Mouse (Mus musculus): ENCODE measurements around the gene Col4a1. TPM values are rescaled to one million over a fixed set of nuclear protein-coding genes. Genes with fewer than 3 reads are reported as not detected.

The Col4a1 gene
- polyA plus RNA-seq, 1 experiment from 2014 or later = 143 TPM

DNA sequence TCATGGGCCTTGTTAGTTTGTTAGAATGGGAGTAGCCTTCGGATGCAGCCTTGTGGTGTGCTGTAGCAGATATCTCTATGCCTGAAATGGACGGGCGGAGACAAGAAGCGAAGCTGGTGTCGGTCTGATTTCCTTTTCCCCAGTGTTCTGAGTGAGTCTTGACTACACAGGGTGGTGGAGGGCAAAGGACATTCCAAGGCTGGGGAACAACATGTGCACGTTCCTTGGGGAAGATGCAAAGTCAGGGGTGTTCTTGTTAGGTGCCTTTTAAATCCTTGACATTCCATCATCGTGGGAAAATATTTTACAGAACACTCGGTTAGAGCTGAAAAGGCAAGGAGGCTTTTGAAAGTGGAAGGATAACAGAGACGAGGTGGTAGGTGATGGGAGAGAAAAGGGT is 31.8 kb upstream of the Col4a1 start:
- Histone ChIP-seq H3K27me3 (ENCODE audit: insufficient read depth, poor library complexity, severe bottlenecking) (no peaks in the 10 kb centered on the region), H3K4me1 (peaks cover 83% of the 10 kb centered on the region), H3K9me3 (no peaks in the 10 kb centered on the region), H3K4me3 (no peak overlapping the region), H3K36me3 (peaks cover 8% of the 10 kb centered on the region; the same call in 1 of the 2 replicates), H3K27ac (no peak overlapping the region)
- 60% methylated on average over 9 of the region's 9 CpGs for WGBS
- no peak for DNase-seq (ENCODE audit: low spot score)

DNA sequence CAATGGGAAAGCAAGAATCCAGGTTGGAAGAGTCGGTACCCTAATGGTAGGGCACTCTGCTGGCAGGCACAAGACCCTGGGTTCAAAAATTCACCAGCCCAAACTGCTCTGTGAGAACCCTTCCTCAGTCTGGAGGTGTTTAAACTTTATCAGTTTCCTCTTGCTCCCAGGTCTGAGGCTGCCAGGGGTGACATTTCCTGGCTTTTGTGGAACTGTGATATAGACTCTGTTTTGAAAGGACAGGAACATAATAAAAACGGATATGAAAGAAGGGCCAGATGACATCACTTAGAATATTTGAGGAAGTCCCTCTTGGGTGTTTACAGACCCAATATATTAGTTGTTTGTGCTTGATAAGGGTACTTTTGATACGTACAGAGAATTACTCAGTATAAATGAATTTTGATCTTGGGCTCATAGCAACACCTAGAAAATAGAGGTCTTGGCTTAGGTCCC is 28.5 kb upstream of the Col4a1 start:
- no peak for DNase-seq (ENCODE audit: low spot score)
- H3K27ac ChIP-seq = peak overlapping the region; percentile 72
- 68% methylated on average over 3 of the region's 3 CpGs for WGBS
- H3K4me1 ChIP-seq = peaks cover 80% of the 10 kb centered on the region
- H3K4me3 ChIP-seq = no peak overlapping the region
- no peaks in the 10 kb centered on the region for H3K27me3 ChIP-seq (ENCODE audit: insufficient read depth, poor library complexity, severe bottlenecking)
- peaks cover 8% of the 10 kb centered on the region; the same call in 1 of the 2 replicates for H3K36me3 ChIP-seq
- H3K9me3 ChIP-seq = no peaks in the 10 kb centered on the region

DNA sequence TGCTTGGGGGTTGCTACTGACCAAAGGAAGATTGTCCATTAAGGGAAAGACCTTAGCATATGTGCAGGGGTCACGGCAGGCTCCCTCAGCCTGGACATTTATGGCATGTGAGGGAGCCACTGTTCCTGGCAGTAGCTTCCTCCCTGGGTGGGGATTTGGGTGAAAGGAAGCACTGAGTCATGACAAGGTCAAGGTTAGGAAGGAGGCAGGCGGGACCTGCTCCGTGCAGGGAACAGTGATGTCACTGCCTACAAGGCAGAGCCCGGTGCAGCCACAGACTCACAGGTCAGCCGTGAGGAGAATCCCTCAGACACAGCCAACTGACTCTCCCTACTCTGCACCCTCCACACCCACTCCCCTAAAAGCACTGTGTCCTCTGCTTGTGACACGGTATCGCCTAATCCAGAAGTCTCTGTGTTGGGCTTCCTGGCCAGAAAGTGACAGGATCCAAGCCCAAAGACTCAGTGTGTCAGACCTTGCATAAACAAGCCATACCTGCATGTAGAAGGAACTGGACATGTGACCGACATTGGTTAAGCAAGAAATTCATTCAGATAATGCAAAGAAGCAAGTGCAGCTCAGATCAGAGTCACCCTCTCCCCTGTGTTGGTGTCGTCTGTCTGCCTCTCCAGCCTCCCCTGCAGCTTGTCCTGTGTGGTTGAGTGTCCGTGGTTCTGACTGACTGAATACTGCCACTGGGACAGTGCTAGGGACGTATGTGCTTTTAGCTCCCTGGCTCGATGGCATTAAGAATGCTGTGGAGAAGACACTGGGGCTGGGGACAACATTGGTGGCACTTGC is 27.9 kb upstream of the Col4a1 start:
- Histone ChIP-seq H3K36me3 (0 out of 2 replicates have a peak, but pooled peaks cover 7% of the 10 kb centered on the region), H3K4me1 (peaks cover 85% of the 10 kb centered on the region), H3K27ac (peak overlapping the region; percentile 72), H3K4me3 (no peak overlapping the region), H3K9me3 (no peaks in the 10 kb centered on the region), H3K27me3 (ENCODE audit: insufficient read depth, poor library complexity, severe bottlenecking) (no peaks in the 10 kb centered on the region)
- WGBS = 45% methylated on average over 12 of the region's 12 CpGs
- no peak for DNase-seq (ENCODE audit: low spot score)

DNA sequence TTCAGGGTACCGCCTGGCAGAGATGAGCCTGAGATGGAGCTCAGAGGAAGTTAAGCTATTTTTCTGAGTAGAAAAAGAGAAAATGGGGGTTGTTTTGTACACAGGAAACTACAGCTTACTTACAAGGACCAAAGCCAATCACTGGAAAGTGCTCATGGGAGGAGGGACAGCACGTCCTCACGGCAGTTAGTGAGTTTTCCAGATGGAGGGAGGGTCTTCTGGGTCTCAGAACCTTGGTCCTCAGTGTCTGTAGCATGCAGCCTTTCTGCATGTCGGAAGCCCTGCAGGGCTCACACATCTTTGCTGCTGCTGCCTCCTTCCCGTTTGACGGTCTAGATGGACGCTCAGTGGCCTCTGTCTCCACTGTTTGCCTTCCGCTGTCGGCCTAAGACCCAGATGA is 25.9 kb upstream of the Col4a1 start:
- H3K4me1 ChIP-seq = peaks cover 90% of the 10 kb centered on the region
- H3K4me3 ChIP-seq = no peak overlapping the region
- H3K27me3 ChIP-seq (ENCODE audit: insufficient read depth, poor library complexity, severe bottlenecking) = no peaks in the 10 kb centered on the region
- no peak for DNase-seq (ENCODE audit: low spot score)
- H3K36me3 ChIP-seq = 0 out of 2 replicates have a peak, but pooled peaks cover 2% of the 10 kb centered on the region
- 0 out of 2 replicates have a peak overlapping the region, but pooled peaks have one; percentile 5 for H3K27ac ChIP-seq
- 81% methylated on average over 9 of the region's 9 CpGs for WGBS
- no peaks in the 10 kb centered on the region for H3K9me3 ChIP-seq

DNA sequence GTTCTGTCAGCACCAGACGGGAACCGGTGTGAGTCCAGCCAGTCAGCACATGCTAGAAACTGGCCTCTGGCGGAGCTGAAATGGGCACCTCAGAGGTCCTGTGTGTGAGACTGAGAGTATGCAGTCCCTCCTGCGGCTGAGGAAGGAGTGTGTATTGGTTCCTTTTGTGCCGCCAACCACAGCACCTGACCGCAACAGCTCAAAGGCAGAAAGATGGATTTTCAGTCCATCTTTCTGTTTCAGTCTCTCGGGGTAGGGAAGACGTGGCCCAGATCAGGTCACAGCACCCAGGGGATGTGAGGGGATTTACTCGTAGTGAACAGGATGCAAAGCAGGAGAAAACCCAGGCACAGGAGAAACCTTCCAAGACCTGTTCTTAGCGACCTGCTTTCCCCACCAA is 25.0 kb upstream of the Col4a1 start:
- H3K4me1 ChIP-seq = peaks cover 89% of the 10 kb centered on the region
- 0 out of 2 replicates have a peak, but pooled peaks cover 2% of the 10 kb centered on the region for H3K36me3 ChIP-seq
- DNase-seq (ENCODE audit: low spot score) = no peak
- H3K9me3 ChIP-seq = no peaks in the 10 kb centered on the region
- H3K4me3 ChIP-seq = no peak overlapping the region
- no peaks in the 10 kb centered on the region for H3K27me3 ChIP-seq (ENCODE audit: insufficient read depth, poor library complexity, severe bottlenecking)
- H3K27ac ChIP-seq = peak overlapping the region; percentile 5; the same call in 1 of the 2 replicates
- 86% methylated on average over 10 of the region's 10 CpGs for WGBS

DNA sequence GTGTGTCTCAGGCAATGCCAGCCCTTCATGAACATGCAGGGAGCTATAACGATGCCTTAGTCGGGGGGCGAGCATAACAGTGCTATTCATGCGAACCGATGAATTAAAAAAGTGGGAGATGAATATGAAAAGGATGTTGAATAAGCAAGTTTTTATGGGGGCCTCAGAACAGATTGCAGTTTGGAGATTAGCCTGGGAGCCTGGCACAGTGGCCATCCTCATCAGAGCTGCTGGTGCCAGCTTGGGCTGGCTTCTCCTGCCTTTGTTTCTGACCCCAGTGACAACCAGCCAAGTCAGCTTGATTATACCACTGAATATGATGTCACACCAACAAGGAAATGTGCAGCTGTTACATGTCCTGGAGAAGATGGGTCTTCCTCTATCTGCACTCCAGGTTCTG is 23.7 kb upstream of the Col4a1 start:
- Histone ChIP-seq H3K36me3 (no peaks in the 10 kb centered on the region), H3K9me3 (no peaks in the 10 kb centered on the region), H3K27me3 (ENCODE audit: insufficient read depth, poor library complexity, severe bottlenecking) (no peaks in the 10 kb centered on the region), H3K27ac (peak overlapping the region; percentile 36; the same call in 1 of the 2 replicates), H3K4me1 (peaks cover 89% of the 10 kb centered on the region), H3K4me3 (no peak overlapping the region)
- WGBS = 92% methylated on average over 5 of the region's 5 CpGs
- DNase-seq (ENCODE audit: low spot score) = no peak

DNA sequence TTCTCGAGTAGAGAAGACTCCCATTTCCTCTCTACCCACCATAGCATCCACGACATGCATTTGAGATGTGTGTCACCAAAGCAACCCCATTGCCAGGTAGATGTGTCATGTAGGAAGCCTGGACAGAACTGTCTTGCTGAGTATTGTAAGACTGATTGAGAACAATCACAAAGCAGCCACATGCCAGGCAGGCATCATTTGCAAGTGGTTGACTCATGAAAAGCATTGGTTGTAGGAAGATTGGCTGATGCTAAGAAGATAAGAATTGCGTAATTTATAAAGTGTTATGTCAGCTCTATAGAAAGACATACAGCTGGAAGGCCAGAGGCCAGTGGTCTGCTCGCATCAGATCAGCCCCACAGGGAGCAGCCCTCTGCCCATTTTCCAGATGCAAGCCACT is 22.6 kb upstream of the Col4a1 start:
- Histone ChIP-seq H3K4me1 (peaks cover 89% of the 10 kb centered on the region), H3K4me3 (no peak overlapping the region), H3K27ac (peak overlapping the region; percentile 71), H3K9me3 (no peaks in the 10 kb centered on the region), H3K27me3 (ENCODE audit: insufficient read depth, poor library complexity, severe bottlenecking) (no peaks in the 10 kb centered on the region), H3K36me3 (no peaks in the 10 kb centered on the region)
- no peak for DNase-seq (ENCODE audit: low spot score)
- 76% methylated on average over 4 of the region's 4 CpGs for WGBS

DNA sequence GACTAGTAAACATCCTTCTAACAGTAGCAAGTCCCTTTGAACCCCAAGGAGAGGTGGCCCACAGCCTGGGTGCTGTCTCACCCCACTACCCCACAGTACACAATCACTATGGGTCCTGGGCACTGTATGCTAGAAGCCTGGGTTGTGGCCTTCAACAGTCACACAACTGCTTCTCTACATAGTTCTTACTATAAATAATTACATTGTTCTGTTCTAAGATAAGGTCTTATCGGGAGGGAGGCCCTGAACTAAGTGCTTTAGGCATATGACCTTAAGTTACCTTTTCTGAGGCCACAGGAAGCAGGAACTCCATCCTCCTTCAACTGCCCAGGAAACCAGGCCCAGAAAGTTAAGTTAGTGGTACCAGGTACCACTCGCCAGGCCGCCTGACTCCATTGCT is 21.9 kb upstream of the Col4a1 start:
- Histone ChIP-seq H3K4me3 (peak overlapping the region; percentile 13; the same call in 1 of the 2 replicates), H3K36me3 (no peaks in the 10 kb centered on the region), H3K27me3 (ENCODE audit: insufficient read depth, poor library complexity, severe bottlenecking) (no peaks in the 10 kb centered on the region), H3K9me3 (no peaks in the 10 kb centered on the region), H3K4me1 (peaks cover 86% of the 10 kb centered on the region), H3K27ac (peak overlapping the region; percentile 71)
- 40% methylated on average over 3 of the region's 3 CpGs for WGBS
- no peak for DNase-seq (ENCODE audit: low spot score)

DNA sequence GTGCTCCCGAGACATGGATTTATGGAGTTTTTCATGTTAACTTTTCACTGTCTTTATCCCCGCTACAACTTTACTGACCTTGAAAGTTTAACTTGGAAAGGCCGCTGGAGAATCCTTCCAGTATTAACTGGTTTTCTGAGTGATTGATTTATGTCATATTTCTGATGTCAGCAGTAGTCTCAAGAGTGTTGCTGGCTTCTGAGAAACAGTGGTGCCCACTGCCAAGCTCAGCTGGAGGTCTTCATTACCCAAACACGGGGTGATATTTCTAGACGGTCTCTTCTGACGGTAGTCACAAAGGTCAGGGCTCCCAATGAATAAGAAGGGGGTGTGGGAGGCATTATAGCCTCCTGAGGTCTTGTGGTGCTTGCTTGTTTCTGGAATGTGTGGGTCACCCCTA is 21.1 kb upstream of the Col4a1 start:
- H3K27me3 ChIP-seq (ENCODE audit: insufficient read depth, poor library complexity, severe bottlenecking) = no peaks in the 10 kb centered on the region
- peak overlapping the region; percentile 71 for H3K27ac ChIP-seq
- H3K4me3 ChIP-seq = no peak overlapping the region
- no peak for DNase-seq (ENCODE audit: low spot score)
- 74% methylated on average over 6 of the region's 6 CpGs for WGBS
- no peaks in the 10 kb centered on the region for H3K9me3 ChIP-seq
- H3K36me3 ChIP-seq = no peaks in the 10 kb centered on the region
- peaks cover 86% of the 10 kb centered on the region for H3K4me1 ChIP-seq

DNA sequence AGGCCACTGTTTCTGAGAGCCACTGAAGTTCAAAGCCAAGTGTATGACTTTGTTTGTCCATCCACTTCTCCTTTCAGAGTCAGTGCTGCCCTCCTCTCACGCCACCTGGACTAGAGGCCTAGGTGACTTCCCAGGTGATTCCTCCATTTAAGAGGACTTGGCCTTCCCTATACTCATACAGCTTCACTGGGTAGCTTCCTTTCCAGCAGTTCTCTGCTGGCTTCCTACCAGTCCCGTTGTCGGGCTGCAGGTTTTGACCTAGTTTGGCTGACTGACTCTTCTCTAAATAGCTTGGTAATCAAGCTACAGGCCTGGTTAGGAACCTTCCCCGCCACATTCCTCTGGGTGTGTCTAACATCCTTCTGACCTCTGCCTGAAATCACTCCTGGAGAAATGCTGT is 18.9 kb upstream of the Col4a1 start:
- Histone ChIP-seq H3K36me3 (no peaks in the 10 kb centered on the region), H3K4me1 (peaks cover 89% of the 10 kb centered on the region), H3K4me3 (no peak overlapping the region), H3K27me3 (ENCODE audit: insufficient read depth, poor library complexity, severe bottlenecking) (no peaks in the 10 kb centered on the region), H3K27ac (peak overlapping the region; percentile 79), H3K9me3 (no peaks in the 10 kb centered on the region)
- DNase-seq (ENCODE audit: low spot score) = no peak
- 34% methylated on average over 4 of the region's 4 CpGs for WGBS

DNA sequence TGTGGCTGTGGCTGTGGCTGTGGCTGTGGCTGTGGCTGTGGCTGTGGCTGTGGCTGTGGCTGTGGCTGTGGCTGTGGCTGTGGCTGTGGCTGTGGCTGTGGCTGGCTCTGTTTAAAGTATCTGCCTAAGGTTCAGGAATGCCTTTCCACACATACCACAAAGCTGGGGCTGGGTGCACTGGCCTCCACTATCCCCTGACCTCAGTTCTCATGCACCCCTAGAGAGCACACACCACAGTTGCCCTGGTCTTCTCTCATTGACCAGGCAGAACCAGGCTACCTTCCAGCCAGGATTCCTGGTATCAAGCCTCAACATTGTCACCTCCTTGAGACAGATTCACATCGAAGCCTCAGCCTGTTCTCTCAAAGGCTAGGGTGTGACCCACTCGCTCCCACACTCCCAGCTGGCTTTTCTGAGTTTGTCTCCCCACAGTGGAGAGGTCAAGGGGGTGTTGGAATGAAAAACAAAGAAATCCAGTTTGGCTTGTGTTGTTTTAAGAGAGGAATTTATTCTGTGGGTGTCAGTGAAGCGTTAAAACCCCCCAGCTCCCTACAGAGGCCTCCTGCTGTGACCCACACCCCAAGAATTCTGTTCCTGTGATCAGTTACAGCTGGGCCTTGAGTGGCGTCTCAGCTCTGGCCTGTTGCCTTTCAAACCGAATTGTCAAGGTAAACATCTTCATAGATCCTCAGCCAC is 15.2 kb upstream of the Col4a1 start:
- H3K27me3 ChIP-seq (ENCODE audit: insufficient read depth, poor library complexity, severe bottlenecking) = no peaks in the 10 kb centered on the region
- no peaks in the 10 kb centered on the region for H3K9me3 ChIP-seq
- H3K36me3 ChIP-seq = no peaks in the 10 kb centered on the region
- H3K4me1 ChIP-seq = peaks cover 77% of the 10 kb centered on the region
- peak overlapping the region; percentile 83 for H3K27ac ChIP-seq
- no peak for DNase-seq (ENCODE audit: low spot score)
- no peak overlapping the region for H3K4me3 ChIP-seq
- 52% methylated on average over 5 of the region's 5 CpGs for WGBS

DNA sequence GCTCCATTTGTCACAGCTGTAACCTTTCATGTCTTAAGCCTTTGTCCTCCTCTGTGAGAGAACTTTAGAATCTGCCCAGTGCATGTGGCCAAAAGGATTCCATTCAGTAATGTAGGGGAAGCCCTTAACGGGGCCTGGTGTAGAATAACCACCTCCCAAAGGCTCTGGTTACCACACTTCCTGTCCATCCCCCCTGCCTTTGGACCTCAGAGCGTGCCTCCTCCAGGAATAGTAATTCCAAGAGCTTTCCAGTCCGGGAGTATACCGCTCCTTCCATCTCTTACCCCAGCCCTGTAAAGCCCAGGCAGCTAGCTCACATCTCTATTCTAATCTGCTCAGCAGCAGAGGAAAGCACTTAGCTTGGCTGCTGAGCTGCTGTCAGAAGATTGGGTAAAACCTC is 14.7 kb upstream of the Col4a1 start:
- no peak for DNase-seq (ENCODE audit: low spot score)

DNA sequence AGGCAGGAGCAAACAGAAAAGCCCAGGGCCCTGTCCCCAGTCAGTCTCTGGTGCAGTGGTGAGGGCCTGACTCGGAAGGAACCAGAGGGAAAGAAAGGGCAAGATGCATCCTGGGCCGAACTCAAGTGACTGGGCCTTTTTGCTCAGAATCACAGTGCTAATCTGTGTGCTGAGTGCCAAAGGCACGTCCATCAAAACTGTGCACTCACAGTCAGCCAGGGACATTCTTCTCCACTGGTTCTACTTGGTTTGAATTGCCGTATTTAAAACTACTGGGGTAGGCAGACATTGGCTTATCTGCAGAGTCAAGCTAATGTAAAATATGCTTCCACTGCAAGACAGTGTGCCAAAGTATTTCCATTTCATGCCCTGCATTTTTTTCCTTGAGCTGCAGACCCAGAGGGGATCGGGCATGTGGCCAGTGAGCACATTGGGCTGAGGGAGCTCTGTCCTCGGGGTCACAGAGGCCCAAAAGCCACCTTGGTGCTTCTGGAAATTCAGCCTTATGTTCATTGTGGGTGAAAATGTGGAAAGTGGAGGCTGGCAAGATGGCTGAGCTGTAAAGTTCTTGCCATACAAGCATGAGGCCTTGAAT is 12.3 kb upstream of the Col4a1 start:
- Histone ChIP-seq H3K27me3 (ENCODE audit: insufficient read depth, poor library complexity, severe bottlenecking) (no peaks in the 10 kb centered on the region), H3K36me3 (0 out of 2 replicates have a peak, but pooled peaks cover 3% of the 10 kb centered on the region), H3K4me3 (no peak overlapping the region), H3K9me3 (no peaks in the 10 kb centered on the region), H3K27ac (0 out of 2 replicates have a peak overlapping the region, but pooled peaks have one; percentile 10), H3K4me1 (peaks cover 78% of the 10 kb centered on the region)
- 73% methylated on average over 6 of the region's 6 CpGs for WGBS
- DNase-seq (ENCODE audit: low spot score) = no peak

More for the DNA sequence above, 14.7 kb upstream of the Col4a1 start:
- Histone ChIP-seq H3K4me1 (peaks cover 77% of the 10 kb centered on the region), H3K27me3 (ENCODE audit: insufficient read depth, poor library complexity, severe bottlenecking) (no peaks in the 10 kb centered on the region), H3K36me3 (no peaks in the 10 kb centered on the region), H3K9me3 (no peaks in the 10 kb centered on the region), H3K27ac (peak overlapping the region; percentile 83), H3K4me3 (no peak overlapping the region)
- WGBS = 14% methylated on average over 4 of the region's 4 CpGs

All from heart, embryonic 10.5 days (tissue).